Mouse (Mus musculus): ENCODE measurements around the gene Espl1.
A peak's percentile ranks its signal among the peaks of the same experiment; 100 is the strongest.
"Not testable (repeated sequence)": the region's sequence is repeated elsewhere in the genome, so short reads cannot be mapped to it uniquely, and the experiment has no call there.

Gene Espl1

DNA sequence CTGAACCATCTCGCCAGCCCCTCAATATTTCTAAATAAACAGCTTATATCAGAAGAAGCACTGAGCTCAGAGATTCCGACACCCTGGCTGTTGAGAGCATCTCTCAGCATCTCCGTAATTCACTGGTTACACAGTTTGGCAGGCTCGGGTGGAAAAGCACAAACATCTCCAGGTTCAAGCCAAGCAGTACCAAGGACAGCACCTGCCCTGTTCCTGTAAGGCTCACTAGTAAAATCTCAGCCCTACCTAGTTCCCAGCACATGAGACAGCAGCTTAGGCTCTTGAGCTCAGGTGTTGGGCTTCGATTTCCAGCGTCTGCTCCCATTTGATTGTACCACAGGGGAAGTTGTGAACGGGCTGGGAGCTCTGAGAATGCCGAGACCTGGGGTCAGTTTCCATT, 39.2 kb downstream of the Espl1 start:
- DNase-seq (ENCODE audit: low read depth, low spot score), result no peak

DNA sequence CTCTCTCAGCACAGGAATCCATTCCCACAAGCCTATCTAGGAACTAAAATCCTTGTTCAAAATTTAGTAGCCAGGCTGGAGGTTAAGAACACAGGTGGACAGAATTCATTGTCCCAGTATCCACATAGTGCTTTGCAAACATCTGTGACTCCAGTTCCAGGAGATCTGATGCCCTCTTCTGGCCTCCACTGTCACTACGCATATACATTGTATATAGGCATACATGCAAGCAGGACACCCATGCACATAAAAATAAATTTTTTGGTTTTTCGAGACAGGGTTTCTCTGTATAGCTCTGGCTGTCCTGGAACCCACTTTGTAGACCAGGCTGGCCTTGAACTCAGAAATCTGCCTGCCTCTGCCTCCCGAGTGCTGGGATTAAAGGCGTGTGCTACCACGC, 39.9 kb downstream of the Espl1 start:
- not testable (repeated sequence) for DNase-seq (ENCODE audit: low read depth, low spot score)

GRCm38 (mm10) chr15:102336946-102337345, 40.9 kb downstream of the Espl1 start:
- no peak for DNase-seq (ENCODE audit: low read depth, low spot score)

DNA sequence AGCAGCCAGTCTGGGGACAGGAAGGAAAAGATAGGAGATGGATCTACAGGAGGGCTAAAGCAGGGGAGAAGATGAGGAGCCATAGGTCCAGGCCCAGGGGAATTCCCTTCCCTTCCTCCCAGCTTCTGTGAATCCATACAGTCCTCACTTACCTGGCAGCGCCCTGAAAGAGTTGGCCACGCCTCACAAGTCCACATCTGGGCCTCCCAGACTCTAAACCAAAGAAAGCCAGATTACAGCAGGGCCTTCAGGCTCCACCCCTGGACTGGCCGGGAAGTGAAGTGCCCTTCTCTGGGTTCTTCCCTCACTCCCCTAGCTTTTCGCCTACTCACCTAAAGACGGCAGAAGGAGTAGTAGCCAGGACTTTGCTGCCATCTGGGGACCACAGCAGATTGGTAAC, 43.5 kb downstream of the Espl1 start:
- DNase-seq (ENCODE audit: low read depth, low spot score), result no peak

- DNase-seq (ENCODE audit: low read depth, low spot score), result peak; percentile 65
Measured at GRCm38 (mm10) chr15:102341580-102341979, 45.5 kb downstream of the Espl1 start.

- no peak for DNase-seq (ENCODE audit: low read depth, low spot score)
Measured at GRCm38 (mm10) chr15:102344490-102344889, 48.4 kb downstream of the Espl1 start.

- DNase-seq (ENCODE audit: low read depth, low spot score), result no peak
Measured at GRCm38 (mm10) chr15:102346444-102346843, 50.4 kb downstream of the Espl1 start.

DNA sequence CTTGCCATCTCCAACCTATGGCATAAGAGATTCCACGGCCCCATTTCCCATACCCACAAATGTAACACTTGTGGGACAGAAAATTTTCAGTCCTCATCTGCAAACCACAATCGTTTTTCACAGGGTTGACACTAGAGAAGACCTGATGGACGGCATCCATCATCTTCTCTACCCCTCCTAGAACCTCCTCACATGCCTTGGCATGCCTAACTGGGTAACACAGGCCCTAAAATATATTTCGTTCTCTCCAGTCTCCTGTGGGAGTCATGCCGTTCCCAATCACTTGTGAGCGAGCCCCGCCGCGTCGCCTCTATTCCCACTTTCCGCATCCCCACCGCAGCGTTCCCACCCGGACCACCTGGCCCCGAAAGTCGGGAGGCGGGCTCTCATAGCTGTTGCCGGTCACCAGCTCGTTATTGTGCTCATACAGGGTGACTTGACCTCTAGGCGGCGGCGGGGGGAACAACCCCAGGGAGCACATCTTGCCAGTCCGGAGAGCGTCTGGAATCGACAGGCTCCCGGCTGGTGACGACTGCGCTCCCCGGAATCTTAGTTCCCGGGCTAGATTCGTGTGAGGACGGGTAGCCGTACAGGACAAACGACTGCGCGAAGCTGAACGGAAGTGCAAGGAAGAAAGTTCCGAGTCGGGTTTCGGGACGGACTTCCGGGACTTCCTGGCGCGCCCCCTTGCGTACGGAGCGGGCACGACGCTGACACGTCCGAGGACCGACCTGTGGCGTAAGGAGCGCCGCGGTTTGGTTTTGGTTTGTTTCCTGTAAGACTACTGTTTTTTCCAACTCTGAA, 54.3 kb downstream of the Espl1 start, which contains the start of gene Aaas:
Gene Aaas (minus strand): TSS at position 634 of the 804 bp plus-strand sequence.
- peak; percentile 97 for DNase-seq (ENCODE audit: low read depth, low spot score)

- DNase-seq (ENCODE audit: low read depth, low spot score), result peak; percentile 37
Measured at GRCm38 (mm10) chr15:102350942-102351291, 54.9 kb downstream of the Espl1 start.

- no peak for DNase-seq (ENCODE audit: low read depth, low spot score)
Measured at GRCm38 (mm10) chr15:102352177-102352576, 56.1 kb downstream of the Espl1 start.

DNA sequence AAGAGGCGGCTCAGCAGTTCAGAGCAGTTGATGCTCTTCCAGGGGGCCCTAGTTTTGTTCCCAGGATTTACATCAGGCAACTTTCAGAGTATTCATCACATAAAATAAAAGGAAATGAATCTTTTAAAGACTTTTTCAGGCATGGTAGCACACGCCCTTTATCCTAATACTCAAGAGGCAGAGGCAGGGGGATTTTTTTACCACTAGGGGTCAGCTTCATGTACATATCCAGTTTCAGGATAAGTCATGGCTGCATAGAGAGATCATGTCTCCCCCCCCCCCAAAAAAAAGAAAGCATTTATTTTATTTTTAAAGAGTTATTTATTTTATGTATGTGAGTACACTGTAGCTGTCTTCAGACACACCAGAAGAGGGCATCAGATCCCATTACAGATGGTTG, 57.9 kb downstream of the Espl1 start:
- no peak for DNase-seq (ENCODE audit: low read depth, low spot score)

GRCm38 (mm10) chr15:102355134-102355870, 59.2 kb downstream of the Espl1 start:
- DNase-seq (ENCODE audit: low read depth, low spot score), result peak; percentile 59

DNA sequence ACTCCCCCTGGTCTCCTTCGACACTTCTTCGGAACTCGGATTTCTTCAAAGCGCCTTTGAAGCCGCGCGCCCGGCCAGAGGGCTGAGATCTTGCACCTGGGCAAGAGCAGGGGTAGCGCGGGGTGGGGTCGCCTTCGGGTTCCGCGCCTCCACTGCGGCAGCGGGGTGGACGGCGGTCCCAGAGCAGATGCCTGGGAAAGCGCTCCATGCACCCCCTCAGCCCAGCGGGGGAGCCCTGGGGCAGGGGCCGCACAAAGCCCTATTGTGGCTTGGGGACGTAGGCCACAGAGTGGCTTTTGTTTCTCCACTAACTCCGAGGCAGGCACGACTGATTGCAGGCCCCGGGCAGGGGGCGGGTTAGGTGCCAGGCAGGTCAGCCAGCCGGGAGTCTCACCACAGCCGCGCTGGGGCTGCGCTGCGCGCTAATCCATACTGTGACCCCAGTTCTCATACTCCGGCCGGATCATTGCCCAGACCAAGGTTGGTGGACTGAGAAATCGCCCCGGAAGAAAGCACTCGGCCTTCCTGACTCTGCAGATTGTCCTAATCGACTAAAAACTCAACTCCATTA, 59.9 kb downstream of the Espl1 start:
- peak; percentile 81 for DNase-seq (ENCODE audit: low read depth, low spot score)

DNA sequence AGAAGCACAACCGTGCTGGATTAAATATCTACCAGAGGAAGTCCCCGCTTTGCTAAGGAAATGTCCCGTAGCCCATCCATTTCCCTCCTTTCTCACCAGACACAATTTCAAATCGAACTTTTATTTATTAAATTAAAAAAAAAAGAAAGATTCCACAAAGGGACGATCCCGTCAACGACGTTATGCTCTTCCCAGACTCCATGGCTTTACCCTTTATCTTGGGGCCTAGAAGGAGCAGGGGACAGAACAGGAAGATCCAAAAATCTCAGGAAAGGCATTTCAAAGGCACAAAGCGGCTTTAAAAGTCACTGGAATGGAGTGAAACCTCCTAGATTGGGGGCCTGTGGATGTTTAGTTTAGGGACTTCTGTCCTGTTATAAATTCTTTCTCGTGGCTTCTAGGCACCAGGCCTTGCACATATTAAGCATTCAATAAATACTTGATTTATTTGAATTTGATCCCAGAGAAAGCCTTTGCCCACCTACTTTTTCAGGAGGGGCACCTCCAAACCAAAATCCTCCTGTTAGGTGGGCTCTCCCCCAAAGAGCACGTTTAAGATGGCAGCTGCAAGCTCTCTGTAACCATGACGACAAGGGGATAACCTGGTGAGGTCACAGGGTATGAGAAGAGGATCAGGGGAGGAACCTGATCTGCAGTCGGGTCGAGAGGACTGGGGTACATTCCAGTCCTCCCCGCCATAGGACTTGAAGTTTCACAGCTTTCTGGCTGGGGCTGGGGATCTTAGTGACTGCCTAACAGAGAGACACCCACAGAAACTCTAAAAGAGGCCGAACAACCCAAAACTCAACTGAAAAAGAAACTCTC, 60.6 kb downstream of the Espl1 start:
- DNase-seq (ENCODE audit: low read depth, low spot score), result peak; percentile 44

- DNase-seq (ENCODE audit: low read depth, low spot score), result peak; percentile 65
Measured at GRCm38 (mm10) chr15:102358126-102358525, 62.1 kb downstream of the Espl1 start.

GRCm38 (mm10) chr15:102358834-102359233, 62.8 kb downstream of the Espl1 start:
- no peak for DNase-seq (ENCODE audit: low read depth, low spot score)

GRCm38 (mm10) chr15:102362648-102363047, 66.6 kb downstream of the Espl1 start:
- DNase-seq (ENCODE audit: low read depth, low spot score), result no peak

DNA sequence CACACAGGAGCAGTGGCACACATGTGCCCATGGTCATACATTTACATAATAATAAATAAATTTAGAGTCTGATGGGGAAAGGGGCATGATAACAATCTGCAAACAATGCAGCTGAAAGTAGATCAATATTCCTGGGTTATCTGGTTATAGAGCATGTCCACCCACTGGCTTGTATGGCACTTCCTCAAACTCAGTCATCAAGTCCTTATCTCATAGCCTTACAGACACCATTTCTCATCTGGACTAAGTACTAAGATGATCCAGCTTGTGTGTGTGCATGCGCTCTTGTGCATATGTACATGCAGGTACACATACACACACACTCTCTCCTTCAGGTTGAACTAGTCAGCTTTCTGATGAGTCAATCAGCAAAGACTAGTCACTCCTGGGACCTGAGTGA, 68.6 kb downstream of the Espl1 start:
- DNase-seq (ENCODE audit: low read depth, low spot score), result no peak

- DNase-seq (ENCODE audit: low read depth, low spot score), result no peak
Measured at GRCm38 (mm10) chr15:102366238-102366637, 70.2 kb downstream of the Espl1 start.

GRCm38 (mm10) chr15:102366733-102367344, 70.8 kb downstream of the Espl1 start, which contains the start of gene Sp7:
Sp7 (minus strand) TSS chr15:102367182.
- DNase-seq (ENCODE audit: low read depth, low spot score), result no peak

GRCm38 (mm10) chr15:102369972-102370371, 73.9 kb downstream of the Espl1 start:
- no peak for DNase-seq (ENCODE audit: low read depth, low spot score)
